Mouse (Mus musculus) G1E (cell line): ENCODE measurements around the gene Cilp. TPM values are rescaled to one million over a fixed set of nuclear protein-coding genes. Genes with fewer than 3 reads are reported as not detected.

ENCODE experiments used
- ATAC-seq: 2 replicates; pipeline ENCODE4 v1.8.0; 2016; ENCODE audit warnings: mild to moderate bottlenecking; ENCODE audit not compliant: insufficient number of reproducible peaks, poor library complexity, low FRiP score, severe bottlenecking; ENCODE audit errors: extremely low read depth
- DNase-seq: peaks from one replicate; pipeline ENCODE4 v3.0.0; 2012; ENCODE audit warnings: low spot score
- H3K27me3 ChIP-seq: 2 replicates; pipeline ENCODE4 v1.6.1; 2012; ENCODE audit warnings: mild to moderate bottlenecking, low read length, inconsistent platforms; ENCODE audit not compliant: insufficient read depth
- H3K36me3 ChIP-seq: replicated peaks from 2 replicates; pipeline ENCODE3; 2012; ENCODE audit warnings: mild to moderate bottlenecking, inconsistent platforms
- H3K4me1 ChIP-seq: 2 replicates; pipeline ENCODE4 v1.6.1; 2012; ENCODE audit warnings: low read depth, low read length, inconsistent platforms, mixed read lengths; ENCODE audit not compliant: insufficient read depth
- H3K4me3 ChIP-seq: 2 replicates; pipeline ENCODE4 v1.5.1; 2012; ENCODE audit warnings: low read depth, mild to moderate bottlenecking, inconsistent platforms, low read length, moderate library complexity, mixed read lengths
- H3K9me3 ChIP-seq: replicated peaks from 2 replicates; pipeline ENCODE4 v1.6.1; 2012; ENCODE audit warnings: inconsistent platforms
- CTCF ChIP-seq: IDR thresholded peaks from 2 replicates; pipeline ENCODE4 v1.5.1; 2012; ENCODE audit warnings: low read depth, low read length, inconsistent platforms, mixed read lengths
- GATA1 ChIP-seq: IDR thresholded peaks from 2 replicates; pipeline ENCODE4 v1.6.1; 2012; ENCODE audit warnings: borderline replicate concordance, low read length, inconsistent platforms, mixed read lengths
- GATA2 ChIP-seq: IDR thresholded peaks from 2 replicates; pipeline ENCODE4 v1.6.1; 2012; ENCODE audit warnings: low read depth, low read length, inconsistent platforms, borderline replicate concordance
- POLR2AphosphoS5 ChIP-seq: IDR thresholded peaks from 2 replicates; pipeline ENCODE4 v1.6.1; 2012; ENCODE audit warnings: low read depth, low read length, inconsistent platforms; ENCODE audit not compliant: insufficient replicate concordance
- TAL1 ChIP-seq: conservative IDR thresholded peaks from 2 replicates; pipeline ENCODE4 v1.6.1; 2012; ENCODE audit warnings: low read depth, low read length, inconsistent platforms, mixed read lengths
- polyA plus RNA-seq: library from polyadenylated mRNA; stranded (reverse); fragments of >175 nt; gene quantifications from 2 replicates; pipeline ENCODE4 v1.2.3, GENCODE M21; 2012
- total RNA-seq, 2 experiments: library from RNA; stranded (forward) in 1 of 2; stranded (reverse) in 1 of 2; fragments of 200-1000 nt in 1 of 2; fragments of >200 nt in 1 of 2; fragmentation: Nextera tagmentation in 1 of 2; gene quantifications; 2 replicates each; pipeline ENCODE4 v1.2.3; 2014 to 2017

Cilp gene
- total and polyA plus RNA-seq, 3 experiments = under 0.01 TPM; not detected in 2

DNA sequence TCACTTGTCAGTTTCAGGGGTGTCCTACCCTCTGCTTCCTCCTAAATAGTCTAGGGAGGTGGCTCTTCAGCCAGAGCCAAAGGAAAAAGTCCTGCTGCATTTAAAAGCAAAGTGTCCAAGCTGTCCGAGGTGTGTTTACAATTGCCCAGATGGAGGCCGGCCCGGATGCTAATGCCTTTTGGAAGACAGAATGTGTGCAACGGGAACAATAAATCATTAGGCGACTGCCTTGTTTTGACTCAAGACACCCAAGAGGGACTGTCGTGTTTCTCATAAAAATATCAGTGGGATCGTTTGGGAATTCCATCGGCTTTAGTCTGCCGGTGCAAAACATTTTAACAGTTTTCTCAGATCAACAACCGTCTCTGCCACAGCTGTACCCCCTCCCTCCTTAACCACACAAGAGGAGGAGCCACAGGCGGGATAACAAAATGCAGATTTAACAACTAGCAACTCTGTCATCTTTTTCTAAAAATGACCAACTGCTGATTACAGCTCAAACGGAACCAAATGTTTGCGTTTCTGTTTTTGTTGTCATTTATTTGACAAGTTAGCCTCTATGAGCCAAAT lies 26.7 kb upstream of the Cilp start:
- no peak for ATAC-seq

DNA sequence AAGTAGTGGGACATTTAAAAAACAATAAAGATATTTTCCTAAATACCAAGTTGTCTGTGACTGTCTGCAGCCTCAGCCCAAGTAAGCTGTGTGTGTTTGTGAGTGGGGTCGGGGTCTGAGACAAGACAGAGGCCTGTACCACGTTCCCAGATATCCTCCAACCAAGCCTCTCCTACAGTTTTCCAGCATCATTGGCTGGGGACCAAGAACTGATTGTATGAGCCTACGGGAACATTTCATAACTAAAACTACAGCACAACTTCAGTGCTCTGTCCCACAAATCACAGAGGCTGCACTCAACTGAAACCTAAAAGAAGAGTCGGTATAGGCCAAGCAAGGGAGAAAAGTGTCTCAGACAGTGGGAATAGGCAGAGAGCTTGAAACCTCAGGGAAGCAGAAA lies 25.8 kb upstream of the Cilp start:
- no peak for TF ChIP-seq GATA2
- no peak for TF ChIP-seq CTCF
- no peak for TF ChIP-seq TAL1
- TF ChIP-seq GATA1 = no peak
- TF ChIP-seq POLR2AphosphoS5 = no peak
- DNase-seq = no peak
- H3K4me3 ChIP-seq = no peak overlapping the region
- H3K4me1 ChIP-seq = no peaks in the 10 kb centered on the region
- H3K27me3 ChIP-seq = peaks cover 26% of the 10 kb centered on the region
- ATAC-seq = no peak
- H3K36me3 ChIP-seq = peaks cover 56% of the 10 kb centered on the region
- no peaks in the 10 kb centered on the region for H3K9me3 ChIP-seq

More for the DNA sequence above, 26.7 kb upstream of the Cilp start:
- no peak for DNase-seq
- Histone ChIP-seq H3K27me3 (peaks cover 17% of the 10 kb centered on the region), H3K9me3 (no peaks in the 10 kb centered on the region), H3K4me1 (peaks cover 3% of the 10 kb centered on the region; the same call in 1 of the 2 replicates), H3K36me3 (peaks cover 63% of the 10 kb centered on the region), H3K4me3 (no peak overlapping the region)
- TF ChIP-seq CTCF (no peak), GATA2 (no peak), TAL1 (no peak), GATA1 (no peak), POLR2AphosphoS5 (no peak)

- ATAC-seq (no peak), DNase-seq (no peak)
- Histone ChIP-seq H3K9me3 (no peaks in the 10 kb centered on the region), H3K36me3 (peaks cover 51% of the 10 kb centered on the region), H3K4me1 (no peaks in the 10 kb centered on the region), H3K27me3 (peaks cover 30% of the 10 kb centered on the region), H3K4me3 (no peak overlapping the region)
- TF ChIP-seq GATA2 = no peak
- no peak for TF ChIP-seq TAL1
Observed at GRCm38 (mm10) chr9:65239731-65240130, 25.2 kb upstream of the Cilp start.

GRCm38 (mm10) chr9:65240587-65240986 lies 24.4 kb upstream of the Cilp start:
- DNase-seq (no peak), ATAC-seq (no peak)
- TF ChIP-seq POLR2AphosphoS5 (no peak), TAL1 (no peak), CTCF (no peak), GATA1 (no peak), GATA2 (no peak)
- no peak overlapping the region for H3K4me3 ChIP-seq
- H3K36me3 ChIP-seq = peaks cover 43% of the 10 kb centered on the region
- no peaks in the 10 kb centered on the region for H3K4me1 ChIP-seq
- H3K27me3 ChIP-seq = peaks cover 33% of the 10 kb centered on the region
- no peaks in the 10 kb centered on the region for H3K9me3 ChIP-seq

- no peak overlapping the region for H3K4me3 ChIP-seq
- peaks cover 29% of the 10 kb centered on the region for H3K36me3 ChIP-seq
- DNase-seq = no peak
- TF ChIP-seq CTCF (no peak), POLR2AphosphoS5 (no peak), TAL1 (no peak), GATA1 (no peak), GATA2 (no peak)
- H3K27me3 ChIP-seq = peaks cover 41% of the 10 kb centered on the region
- no peak for ATAC-seq
- H3K9me3 ChIP-seq = no peaks in the 10 kb centered on the region
- no peaks in the 10 kb centered on the region for H3K4me1 ChIP-seq
Observed at GRCm38 (mm10) chr9:65241973-65242372, 23.0 kb upstream of the Cilp start.

DNA sequence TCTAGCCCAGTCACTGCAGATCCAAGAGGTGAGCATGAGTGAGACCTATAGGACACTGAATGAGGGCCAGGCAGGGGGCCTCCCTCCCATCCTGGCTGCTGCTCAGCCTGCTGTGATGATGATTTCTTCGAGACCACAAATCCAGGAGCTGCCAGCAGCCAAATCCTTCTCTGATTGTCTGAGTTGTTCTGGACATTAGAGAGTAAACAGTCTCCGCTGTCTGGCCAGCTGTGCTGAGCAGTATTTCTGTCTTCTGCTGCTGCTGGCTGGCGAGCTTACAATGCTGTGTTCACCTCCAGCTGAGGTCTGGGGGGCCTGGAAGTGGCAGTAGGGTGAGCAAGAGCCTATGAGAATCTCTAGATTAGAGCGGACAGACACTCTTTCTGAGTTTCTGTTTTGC lies 21.7 kb upstream of the Cilp start:
- no peaks in the 10 kb centered on the region for H3K4me1 ChIP-seq
- TF ChIP-seq GATA1 (no peak), TAL1 (no peak)
- peaks cover 53% of the 10 kb centered on the region for H3K27me3 ChIP-seq
- no peak overlapping the region for H3K4me3 ChIP-seq
- no peaks in the 10 kb centered on the region for H3K9me3 ChIP-seq
- ATAC-seq = no peak
- no peak for DNase-seq
- H3K36me3 ChIP-seq = peaks cover 16% of the 10 kb centered on the region
